Mouse (Mus musculus) cerebellum, postnatal 4 days (tissue): ENCODE measurements around the gene Tex22.

Source experiments
- DNase-seq, 2 experiments: peaks; one replicate each; pipeline ENCODE4 v3.0.0; 2022; ENCODE audit warnings: low spot score in 2 of 2, mixed read lengths in 1 of 2

The Tex22 gene

DNA sequence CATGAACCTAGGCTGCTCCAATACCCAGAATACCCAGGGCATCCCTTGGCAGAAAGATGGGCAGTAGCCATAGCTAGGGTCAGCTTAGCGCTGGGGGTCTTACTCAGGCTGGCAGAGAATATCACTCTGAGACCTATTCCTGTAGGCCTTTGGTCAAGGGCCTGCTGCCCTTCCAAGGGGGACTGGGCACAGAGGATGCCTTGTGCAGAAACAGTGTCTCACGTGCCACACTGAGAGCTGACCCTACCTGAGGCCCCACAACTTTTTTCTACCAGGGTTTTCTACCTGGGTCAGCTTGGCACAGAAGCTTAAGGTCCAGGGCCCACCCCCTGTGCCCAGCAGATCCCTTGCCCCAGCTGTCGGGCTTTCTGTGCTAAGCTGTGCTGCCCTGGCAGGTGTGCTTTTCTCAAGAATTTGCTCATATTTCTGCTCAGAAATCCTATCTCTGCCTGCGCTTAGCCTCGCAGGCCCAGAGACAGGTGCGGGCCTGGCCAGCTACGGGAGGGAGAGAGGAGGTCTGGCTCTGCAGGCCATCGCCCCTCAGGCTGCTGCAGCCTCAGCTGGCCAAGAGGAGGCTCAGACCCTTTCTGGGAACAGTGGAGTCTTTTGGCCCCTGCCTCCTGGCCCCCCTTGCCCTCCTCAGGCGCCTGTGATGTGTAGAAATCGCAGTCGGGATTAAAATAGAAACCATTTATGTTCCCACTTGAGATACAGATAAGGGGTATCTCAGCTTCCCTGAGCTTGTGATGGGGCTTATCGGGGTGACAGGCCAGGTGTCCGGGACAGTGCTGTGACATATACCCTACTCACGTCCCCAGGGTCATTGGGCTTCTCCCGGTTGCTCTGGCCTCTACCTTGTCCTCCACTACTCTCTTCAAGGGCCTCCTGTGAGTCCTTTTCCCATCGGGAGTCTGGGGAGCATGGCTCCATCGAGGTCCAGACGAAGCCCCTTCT lies 63.2 kb downstream of the Tex22 start:
- no peak for DNase-seq

DNA sequence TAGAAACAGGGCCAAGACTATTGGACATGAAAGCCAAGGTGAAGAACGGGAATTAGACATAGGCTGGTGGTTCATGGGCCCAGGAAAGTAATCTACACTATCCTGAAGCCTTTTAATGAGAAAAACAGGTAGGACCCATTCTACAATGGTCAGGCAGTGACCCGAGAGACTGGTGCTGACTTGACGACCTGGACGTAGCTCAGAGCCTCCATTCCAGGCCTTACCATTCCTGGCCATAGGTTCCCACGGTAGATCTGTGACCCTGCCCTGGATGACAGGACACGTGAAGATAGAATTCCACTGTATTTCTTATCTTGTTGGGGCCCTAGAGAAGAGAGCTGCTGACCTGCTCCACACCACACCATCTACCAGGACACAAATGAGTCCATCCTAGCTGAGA lies 64.0 kb downstream of the Tex22 start:
- DNase-seq = no peak
